Mouse (Mus musculus): ENCODE data around the gene B3gat3. TPM values are rescaled to one million over a fixed set of nuclear protein-coding genes. Genes with fewer than 3 reads are reported as not detected.
A peak's percentile ranks its signal among the peaks of the same experiment; 100 is the strongest.

Gene B3gat3
- polyA plus RNA-seq, 1 experiment from 2014 or later, result 40.2 TPM

- peak overlapping the region; percentile 82 for H3K4me3 ChIP-seq (ENCODE audit: low read length)
- no peak overlapping the region for H3K27ac ChIP-seq (ENCODE audit: low read length)
- H3K9me3 ChIP-seq (ENCODE audit: control insufficient read depth, low read length), result no peaks in the 10 kb centered on the region
- WGBS, result 74% methylated on average over 7 of the region's 7 CpGs
- H3K9ac ChIP-seq (ENCODE audit: low read length), result peak overlapping the region; percentile 89
- H3K4me1 ChIP-seq (replicated peaks; ENCODE audit: control insufficient read depth, insufficient read depth, low read length), result peaks cover 9% of the 10 kb centered on the region
- H3K27me3 ChIP-seq (ENCODE audit: control insufficient read depth, insufficient read depth, low read depth, low read length), result no peaks in the 10 kb centered on the region
- H3K36me3 ChIP-seq (ENCODE audit: control insufficient read depth, insufficient read depth, low read length), result peaks cover 24% of the 10 kb centered on the region
- no peak for ATAC-seq (ENCODE audit: low read depth)
- H3K4me2 ChIP-seq (ENCODE audit: low read depth, low read length), result peak overlapping the region; percentile 81
Measured at GRCm38 (mm10) chr19:8930771-8931170, 10.6 kb downstream of the B3gat3 start.

- no peaks in the 10 kb centered on the region for H3K27me3 ChIP-seq (ENCODE audit: control insufficient read depth, insufficient read depth, low read depth, low read length)
- peaks cover 7% of the 10 kb centered on the region for H3K4me1 ChIP-seq (replicated peaks; ENCODE audit: control insufficient read depth, insufficient read depth, low read length)
- peaks cover 25% of the 10 kb centered on the region for H3K36me3 ChIP-seq (ENCODE audit: control insufficient read depth, insufficient read depth, low read length)
- H3K4me3 ChIP-seq (ENCODE audit: low read length), result no peak overlapping the region
- H3K9ac ChIP-seq (ENCODE audit: low read length), result no peak overlapping the region
- ATAC-seq (ENCODE audit: low read depth), result no peak
- H3K27ac ChIP-seq (ENCODE audit: low read length), result no peak overlapping the region
- 85% methylated on average over 2 of the region's 2 CpGs for WGBS
- H3K9me3 ChIP-seq (ENCODE audit: control insufficient read depth, low read length), result no peaks in the 10 kb centered on the region
- no peak overlapping the region for H3K4me2 ChIP-seq (ENCODE audit: low read depth, low read length)
Measured at GRCm38 (mm10) chr19:8936736-8937135, 16.6 kb downstream of the B3gat3 start.

- Histone ChIP-seq H3K9me3 (ENCODE audit: control insufficient read depth, low read length) (no peaks in the 10 kb centered on the region), H3K4me2 (ENCODE audit: low read depth, low read length) (no peak overlapping the region), H3K27me3 (ENCODE audit: control insufficient read depth, insufficient read depth, low read depth, low read length) (no peaks in the 10 kb centered on the region), H3K4me1 (replicated peaks; ENCODE audit: control insufficient read depth, insufficient read depth, low read length) (peaks cover 31% of the 10 kb centered on the region), H3K36me3 (ENCODE audit: control insufficient read depth, insufficient read depth, low read length) (peaks cover 19% of the 10 kb centered on the region), H3K9ac (ENCODE audit: low read length) (peak overlapping the region; percentile 58), H3K27ac (ENCODE audit: low read length) (no peak overlapping the region), H3K4me3 (ENCODE audit: low read length) (no peak overlapping the region)
- 81% methylated on average over 15 of the region's 15 CpGs for WGBS
- ATAC-seq (ENCODE audit: low read depth), result no peak
Measured at GRCm38 (mm10) chr19:8940526-8941133, 20.5 kb downstream of the B3gat3 start.

- WGBS, result 34% methylated on average over 10 of the region's 10 CpGs
- ATAC-seq (ENCODE audit: low read depth), result peak; percentile 15
Measured at GRCm38 (mm10) chr19:8941136-8941514, 21.0 kb downstream of the B3gat3 start.

GRCm38 (mm10) chr19:8941515-8942217 is 21.5 kb downstream of the B3gat3 start, which contains the start of gene Mta2:
Gene Mta2 (plus strand): TSS chr19:8941875.
- H3K4me1 ChIP-seq (replicated peaks; ENCODE audit: control insufficient read depth, insufficient read depth, low read length), result peaks cover 31% of the 10 kb centered on the region
- H3K9ac ChIP-seq (ENCODE audit: low read length), result peak within 1 kb of the TSS; percentile 92
- no peaks in the 10 kb centered on the region for H3K9me3 ChIP-seq (ENCODE audit: control insufficient read depth, low read length)
- H3K27ac ChIP-seq (ENCODE audit: low read length), result peak within 1 kb of the TSS; percentile 95
- peak; percentile 95 for ATAC-seq (ENCODE audit: low read depth)
- H3K27me3 ChIP-seq (ENCODE audit: control insufficient read depth, insufficient read depth, low read depth, low read length), result no peaks in the 10 kb centered on the region
- peak within 1 kb of the TSS; percentile 73 for H3K4me3 ChIP-seq (ENCODE audit: low read length)
- peak within 1 kb of the TSS; percentile 57 for H3K4me2 ChIP-seq (ENCODE audit: low read depth, low read length)
- H3K36me3 ChIP-seq (ENCODE audit: control insufficient read depth, insufficient read depth, low read length), result peaks cover 29% of the 10 kb centered on the region
- WGBS, result under 1% methylated on average over 64 of the region's 64 CpGs

More at GRCm38 (mm10) chr19:8941136-8941514, 21.0 kb downstream of the B3gat3 start:
- Histone ChIP-seq H3K9me3 (ENCODE audit: control insufficient read depth, low read length) (no peaks in the 10 kb centered on the region), H3K36me3 (ENCODE audit: control insufficient read depth, insufficient read depth, low read length) (peaks cover 24% of the 10 kb centered on the region), H3K27ac (ENCODE audit: low read length) (peak overlapping the region; percentile 51; the same call in 1 of the 2 replicates), H3K4me3 (ENCODE audit: low read length) (peak overlapping the region; percentile 73), H3K4me1 (replicated peaks; ENCODE audit: control insufficient read depth, insufficient read depth, low read length) (peaks cover 31% of the 10 kb centered on the region), H3K9ac (ENCODE audit: low read length) (peak overlapping the region; percentile 58), H3K4me2 (ENCODE audit: low read depth, low read length) (peak overlapping the region; percentile 57), H3K27me3 (ENCODE audit: control insufficient read depth, insufficient read depth, low read depth, low read length) (no peaks in the 10 kb centered on the region)

GRCm38 (mm10) chr19:8942276-8942964 is 22.2 kb downstream of the B3gat3 start:
- H3K9me3 ChIP-seq (ENCODE audit: control insufficient read depth, low read length), result no peaks in the 10 kb centered on the region
- WGBS, result under 1% methylated on average over 46 of the region's 46 CpGs
- peak; percentile 62 for ATAC-seq (ENCODE audit: low read depth)
- H3K4me1 ChIP-seq (replicated peaks; ENCODE audit: control insufficient read depth, insufficient read depth, low read length), result peaks cover 31% of the 10 kb centered on the region
- H3K9ac ChIP-seq (ENCODE audit: low read length), result peak overlapping the region; percentile 92
- H3K4me3 ChIP-seq (ENCODE audit: low read length), result peak overlapping the region; percentile 73
- H3K36me3 ChIP-seq (ENCODE audit: control insufficient read depth, insufficient read depth, low read length), result peaks cover 34% of the 10 kb centered on the region
- peak overlapping the region; percentile 57 for H3K4me2 ChIP-seq (ENCODE audit: low read depth, low read length)
- peak overlapping the region; percentile 95 for H3K27ac ChIP-seq (ENCODE audit: low read length)
- no peaks in the 10 kb centered on the region for H3K27me3 ChIP-seq (ENCODE audit: control insufficient read depth, insufficient read depth, low read depth, low read length)

GRCm38 (mm10) chr19:8943047-8943446 is 22.9 kb downstream of the B3gat3 start:
- 51% methylated on average over 2 of the region's 2 CpGs for WGBS
- Histone ChIP-seq H3K36me3 (ENCODE audit: control insufficient read depth, insufficient read depth, low read length) (peaks cover 37% of the 10 kb centered on the region), H3K27ac (ENCODE audit: low read length) (peak overlapping the region; percentile 14; the same call in 1 of the 2 replicates)

GRCm38 (mm10) chr19:8944062-8944461 is 23.9 kb downstream of the B3gat3 start:
- peak overlapping the region; percentile 73 for H3K4me3 ChIP-seq (ENCODE audit: low read length)
- whole genome bisulfite sequencing, result 22% methylated on average over 5 of the region's 5 CpGs
- no peaks in the 10 kb centered on the region for H3K27me3 ChIP-seq (ENCODE audit: control insufficient read depth, insufficient read depth, low read depth, low read length)
- H3K27ac ChIP-seq (ENCODE audit: low read length), result peak overlapping the region; percentile 47; the same call in 1 of the 2 replicates
- H3K36me3 ChIP-seq (ENCODE audit: control insufficient read depth, insufficient read depth, low read length), result peaks cover 42% of the 10 kb centered on the region
- peaks cover 31% of the 10 kb centered on the region for H3K4me1 ChIP-seq (replicated peaks; ENCODE audit: control insufficient read depth, insufficient read depth, low read length)
- no peaks in the 10 kb centered on the region for H3K9me3 ChIP-seq (ENCODE audit: control insufficient read depth, low read length)
- H3K9ac ChIP-seq (ENCODE audit: low read length), result peak overlapping the region; percentile 92
- peak overlapping the region; percentile 57 for H3K4me2 ChIP-seq (ENCODE audit: low read depth, low read length)
- ATAC-seq (ENCODE audit: low read depth), result no peak

More at GRCm38 (mm10) chr19:8943047-8943446, 22.9 kb downstream of the B3gat3 start:
- H3K4me2 ChIP-seq (ENCODE audit: low read depth, low read length), result peak overlapping the region; percentile 57
- peak overlapping the region; percentile 73 for H3K4me3 ChIP-seq (ENCODE audit: low read length)
- ATAC-seq (ENCODE audit: low read depth), result no peak
- H3K9ac ChIP-seq (ENCODE audit: low read length), result peak overlapping the region; percentile 92
- H3K9me3 ChIP-seq (ENCODE audit: control insufficient read depth, low read length), result no peaks in the 10 kb centered on the region
- peaks cover 31% of the 10 kb centered on the region for H3K4me1 ChIP-seq (replicated peaks; ENCODE audit: control insufficient read depth, insufficient read depth, low read length)
- H3K27me3 ChIP-seq (ENCODE audit: control insufficient read depth, insufficient read depth, low read depth, low read length), result no peaks in the 10 kb centered on the region

GRCm38 (mm10) chr19:8944750-8945149 is 24.6 kb downstream of the B3gat3 start:
- Histone ChIP-seq H3K36me3 (ENCODE audit: control insufficient read depth, insufficient read depth, low read length) (peaks cover 44% of the 10 kb centered on the region), H3K27me3 (ENCODE audit: control insufficient read depth, insufficient read depth, low read depth, low read length) (no peaks in the 10 kb centered on the region), H3K27ac (ENCODE audit: low read length) (no peak overlapping the region), H3K9me3 (ENCODE audit: control insufficient read depth, low read length) (no peaks in the 10 kb centered on the region), H3K4me2 (ENCODE audit: low read depth, low read length) (peak overlapping the region; percentile 57), H3K9ac (ENCODE audit: low read length) (peak overlapping the region; percentile 50), H3K4me1 (replicated peaks; ENCODE audit: control insufficient read depth, insufficient read depth, low read length) (peaks cover 31% of the 10 kb centered on the region), H3K4me3 (ENCODE audit: low read length) (peak overlapping the region; percentile 28)
- no peak for ATAC-seq (ENCODE audit: low read depth)
- 15% methylated on average over 5 of the region's 5 CpGs for WGBS

All from lung, embryonic 16.5 days (tissue).